Mouse (Mus musculus) heart, embryonic 11.5 days (tissue): ENCODE measurements at regions not wholly inside any gene's neighbourhood (a gene's known extent, or its start where the extent isn't known, plus 50 kb on each side); places are given as distances from the start of the nearest gene placed in this dataset.

ENCODE experiments used
- ATAC-seq: fragments of 200-750 bp; cut with Nextera tagmentation; replicated peaks from 2 replicates; pipeline ENCODE4 v1.8.0; 2017; ENCODE audit warnings: moderate library complexity; ENCODE audit not compliant: insufficient number of reproducible peaks, low FRiP score, low TSS enrichment
- H3K27ac ChIP-seq: fragments of 300-500 bp; sonication (generic); 2 replicates; pipeline ENCODE4 v1.5.1; 2014; ENCODE audit warnings: mild to moderate bottlenecking, low read depth, low read length
- H3K27me3 ChIP-seq: fragments of 300-500 bp; sonication (generic); 2 replicates; pipeline ENCODE4 v1.6.1; 2014; ENCODE audit warnings: mild to moderate bottlenecking, low read length, mixed read lengths; ENCODE audit not compliant: control insufficient read depth, insufficient read depth
- H3K36me3 ChIP-seq: fragments of 300-500 bp; sonication (generic); 2 replicates; pipeline ENCODE4 v1.6.1; 2014; ENCODE audit warnings: mild to moderate bottlenecking, low read length, moderate library complexity, mixed read lengths; ENCODE audit not compliant: control insufficient read depth, insufficient read depth
- H3K4me1 ChIP-seq: fragments of 300-500 bp; sonication (generic); 2 replicates; pipeline ENCODE4 v1.6.1; 2014; ENCODE audit warnings: low read length; ENCODE audit not compliant: control insufficient read depth, insufficient read depth
- H3K4me2 ChIP-seq: fragments of 300-500 bp; sonication (generic); 2 replicates; pipeline ENCODE4 v1.6.1; 2014; ENCODE audit warnings: mild to moderate bottlenecking, moderate library complexity
- H3K4me3 ChIP-seq: fragments of 300-500 bp; sonication (generic); 2 replicates; pipeline ENCODE4 v1.5.1; 2014; ENCODE audit warnings: low read depth, low read length
- H3K9ac ChIP-seq: fragments of 300-500 bp; sonication (generic); 2 replicates; pipeline ENCODE4 v1.6.1; 2014; ENCODE audit warnings: mild to moderate bottlenecking, low read depth, low read length, moderate library complexity
- H3K9me3 ChIP-seq: fragments of 300-500 bp; sonication (generic); replicated peaks from 2 replicates; pipeline ENCODE4 v1.6.1; 2016; ENCODE audit warnings: low read length; ENCODE audit not compliant: control insufficient read depth
- WGBS: fragments of 180-500 bp; shearing (Covaris S2); extraction: QIAGEN DNeasy Blood & Tissue Kit; methylation state at CpG from one replicate; pipeline ENCODE4 v1.1.7; 2014; ENCODE audit not compliant: insufficient replicate concordance; 5-methylcytosine and 5-hydroxymethylcytosine counted together

- Histone ChIP-seq H3K4me2 (no peak overlapping the region), H3K36me3 (no peaks in the 10 kb centered on the region), H3K4me1 (peaks cover 5% of the 10 kb centered on the region; the same call in 1 of the 2 replicates), H3K4me3 (no peak overlapping the region), H3K27ac (no peak overlapping the region), H3K27me3 (no peaks in the 10 kb centered on the region), H3K9me3 (no peaks in the 10 kb centered on the region), H3K9ac (no peak overlapping the region)
- ATAC-seq = no peak
- WGBS = 55% methylated on average over 3 of the region's 3 CpGs
Observed at GRCm38 (mm10) chr9:49928041-49928656, 129.4 kb upstream of the Ncam1 start.

- 73% methylated on average over 1 of the region's 1 CpGs for WGBS
- H3K4me2 ChIP-seq = no peak overlapping the region
- H3K36me3 ChIP-seq = no peaks in the 10 kb centered on the region
- peaks cover 8% of the 10 kb centered on the region; the same call in 1 of the 2 replicates for H3K4me1 ChIP-seq
- no peaks in the 10 kb centered on the region for H3K27me3 ChIP-seq
- H3K9me3 ChIP-seq = no peaks in the 10 kb centered on the region
- ATAC-seq = no peak
- H3K9ac ChIP-seq = no peak overlapping the region
- H3K4me3 ChIP-seq = no peak overlapping the region
- no peak overlapping the region for H3K27ac ChIP-seq
Observed at GRCm38 (mm10) chr9:49927281-49927680, 128.6 kb upstream of the Ncam1 start.

GRCm38 (mm10) chr9:49925796-49926195, 127.1 kb upstream of the Ncam1 start:
- WGBS = 78% methylated on average over 2 of the region's 2 CpGs
- Histone ChIP-seq H3K4me1 (peaks cover 11% of the 10 kb centered on the region; the same call in 1 of the 2 replicates), H3K4me2 (no peak overlapping the region)

GRCm38 (mm10) chr9:49923981-49924501, 125.3 kb upstream of the Ncam1 start:
- peak; percentile 52; the same call in 1 of the 2 replicates for ATAC-seq

More at GRCm38 (mm10) chr9:49925796-49926195, 127.1 kb upstream of the Ncam1 start:
- no peak overlapping the region for H3K9ac ChIP-seq
- H3K9me3 ChIP-seq = no peaks in the 10 kb centered on the region
- H3K4me3 ChIP-seq = no peak overlapping the region
- no peak for ATAC-seq
- H3K36me3 ChIP-seq = no peaks in the 10 kb centered on the region
- no peaks in the 10 kb centered on the region for H3K27me3 ChIP-seq
- no peak overlapping the region for H3K27ac ChIP-seq

GRCm38 (mm10) chr9:49922770-49923169, 124.0 kb upstream of the Ncam1 start:
- no peak overlapping the region for H3K9ac ChIP-seq
- no peak overlapping the region for H3K4me2 ChIP-seq
- no peaks in the 10 kb centered on the region for H3K27me3 ChIP-seq
- H3K36me3 ChIP-seq = no peaks in the 10 kb centered on the region
- 70% methylated on average over 3 of the region's 3 CpGs for WGBS
- H3K27ac ChIP-seq = no peak overlapping the region
- no peak overlapping the region for H3K4me3 ChIP-seq
- no peaks in the 10 kb centered on the region for H3K9me3 ChIP-seq
- peaks cover 11% of the 10 kb centered on the region; the same call in 1 of the 2 replicates for H3K4me1 ChIP-seq
- no peak for ATAC-seq

More at GRCm38 (mm10) chr9:49923981-49924501, 125.3 kb upstream of the Ncam1 start:
- no peaks in the 10 kb centered on the region for H3K9me3 ChIP-seq
- no peak overlapping the region for H3K9ac ChIP-seq
- H3K36me3 ChIP-seq = no peaks in the 10 kb centered on the region
- 0 out of 2 replicates have a peak overlapping the region, but pooled peaks have one; percentile 32 for H3K27ac ChIP-seq
- peaks cover 11% of the 10 kb centered on the region; the same call in 1 of the 2 replicates for H3K4me1 ChIP-seq
- no peak overlapping the region for H3K4me3 ChIP-seq
- 34% methylated on average over 4 of the region's 4 CpGs for WGBS
- no peak overlapping the region for H3K4me2 ChIP-seq
- H3K27me3 ChIP-seq = no peaks in the 10 kb centered on the region

- H3K4me3 ChIP-seq = no peak overlapping the region
- 38% methylated on average over 2 of the region's 2 CpGs for WGBS
- no peak overlapping the region for H3K9ac ChIP-seq
- no peak for ATAC-seq
- peaks cover 11% of the 10 kb centered on the region; the same call in 1 of the 2 replicates for H3K4me1 ChIP-seq
- H3K4me2 ChIP-seq = no peak overlapping the region
- no peaks in the 10 kb centered on the region for H3K9me3 ChIP-seq
- H3K36me3 ChIP-seq = no peaks in the 10 kb centered on the region
- H3K27me3 ChIP-seq = no peaks in the 10 kb centered on the region
- H3K27ac ChIP-seq = no peak overlapping the region
Observed at GRCm38 (mm10) chr9:49922162-49922561, 123.4 kb upstream of the Ncam1 start.

- H3K4me2 ChIP-seq = no peak overlapping the region
- H3K27ac ChIP-seq = no peak overlapping the region
- peaks cover 11% of the 10 kb centered on the region; the same call in 1 of the 2 replicates for H3K4me1 ChIP-seq
- ATAC-seq = no peak
- H3K36me3 ChIP-seq = no peaks in the 10 kb centered on the region
- H3K4me3 ChIP-seq = no peak overlapping the region
- no peak overlapping the region for H3K9ac ChIP-seq
- 70% methylated on average over 3 of the region's 3 CpGs for WGBS
- no peaks in the 10 kb centered on the region for H3K27me3 ChIP-seq
- no peaks in the 10 kb centered on the region for H3K9me3 ChIP-seq
Observed at GRCm38 (mm10) chr9:49921306-49921705, 122.6 kb upstream of the Ncam1 start.

GRCm38 (mm10) chr9:49915046-49915719, 116.5 kb upstream of the Ncam1 start:
- no peaks in the 10 kb centered on the region for H3K36me3 ChIP-seq
- H3K4me2 ChIP-seq = no peak overlapping the region

More at GRCm38 (mm10) chr9:49915046-49915719, 116.5 kb upstream of the Ncam1 start:
- H3K27me3 ChIP-seq = no peaks in the 10 kb centered on the region
- 70% methylated on average over 4 of the region's 4 CpGs for WGBS
- no peaks in the 10 kb centered on the region for H3K4me1 ChIP-seq
- no peak overlapping the region for H3K27ac ChIP-seq
- ATAC-seq = no peak
- H3K9ac ChIP-seq = no peak overlapping the region
- H3K4me3 ChIP-seq = no peak overlapping the region
- H3K9me3 ChIP-seq = no peaks in the 10 kb centered on the region
